Mouse (Mus musculus) C2C12 (cell line): Measurements from ENCODE around the gene Hectd3. TPM values are rescaled to one million over a fixed set of nuclear protein-coding genes. Genes with fewer than 3 reads are reported as not detected.
A peak's percentile ranks its signal among the peaks of the same experiment; 100 is the strongest.

Source experiments
- H3K27me3 ChIP-seq: one replicate; pipeline ENCODE4 v1.6.1; 2011; ENCODE audit not compliant: control insufficient read depth, insufficient read depth, insufficient read length
- H3K36me3 ChIP-seq: one replicate; pipeline ENCODE4 v1.6.1; 2011; ENCODE audit not compliant: control insufficient read depth, insufficient read depth
- H3K4me3 ChIP-seq: one replicate; pipeline ENCODE4 v1.5.1; 2011; ENCODE audit warnings: mild to moderate bottlenecking, control low read depth; ENCODE audit not compliant: poor library complexity, insufficient read depth, severe bottlenecking
- H3K79me2 ChIP-seq: one replicate; pipeline ENCODE4 v1.6.1; 2011; ENCODE audit not compliant: control insufficient read depth, insufficient read depth
- H3K79me3 ChIP-seq: one replicate; pipeline ENCODE4 v1.6.1; 2011; ENCODE audit warnings: low read depth, control low read depth
- H3ac ChIP-seq: one replicate; pipeline ENCODE3; 2011; ENCODE audit warnings: low read depth; ENCODE audit not compliant: control insufficient read depth, insufficient read length
- CEBPB ChIP-seq: IDR thresholded peaks from one replicate; pipeline ENCODE4 v1.6.1; 2011; ENCODE audit warnings: low read depth, mild to moderate bottlenecking, control low read depth, moderate library complexity
- CTCF ChIP-seq: IDR thresholded peaks from one replicate; pipeline ENCODE4 v1.5.1; 2011; ENCODE audit not compliant: control insufficient read depth, insufficient read depth, insufficient read length
- FOSL1 ChIP-seq: IDR thresholded peaks from one replicate; pipeline ENCODE4 v1.8.0; 2011; ENCODE audit warnings: mild to moderate bottlenecking, low read length; ENCODE audit not compliant: poor library complexity, insufficient read depth, severe bottlenecking
- MAX ChIP-seq: IDR thresholded peaks from one replicate; pipeline ENCODE4 v1.6.1; 2011; ENCODE audit warnings: mild to moderate bottlenecking, control low read depth
- MYOD1 ChIP-seq: IDR thresholded peaks from one replicate; pipeline ENCODE4 v1.6.1; 2011; ENCODE audit warnings: low read depth; ENCODE audit not compliant: control insufficient read depth, insufficient read length
- MYOG ChIP-seq: IDR thresholded peaks from one replicate; pipeline ENCODE4 v1.6.1; 2011; ENCODE audit not compliant: control insufficient read depth, insufficient read length; ENCODE audit errors: extremely low read depth
- USF1 ChIP-seq: IDR thresholded peaks from one replicate; pipeline ENCODE4 v1.6.1; 2011; ENCODE audit warnings: low read depth, mild to moderate bottlenecking, control low read depth, moderate library complexity
- polyA plus RNA-seq: library from polyadenylated mRNA; unstranded; fragments of >200 nt; fragmentation: generic; extraction: Trizol; gene quantifications from one replicate; pipeline ENCODE4 v1.2.1, GENCODE M21; 2012; ENCODE audit warnings: missing spikeins

Gene Hectd3
- polyA plus RNA-seq, 1 experiment: 13.3 TPM

DNA sequence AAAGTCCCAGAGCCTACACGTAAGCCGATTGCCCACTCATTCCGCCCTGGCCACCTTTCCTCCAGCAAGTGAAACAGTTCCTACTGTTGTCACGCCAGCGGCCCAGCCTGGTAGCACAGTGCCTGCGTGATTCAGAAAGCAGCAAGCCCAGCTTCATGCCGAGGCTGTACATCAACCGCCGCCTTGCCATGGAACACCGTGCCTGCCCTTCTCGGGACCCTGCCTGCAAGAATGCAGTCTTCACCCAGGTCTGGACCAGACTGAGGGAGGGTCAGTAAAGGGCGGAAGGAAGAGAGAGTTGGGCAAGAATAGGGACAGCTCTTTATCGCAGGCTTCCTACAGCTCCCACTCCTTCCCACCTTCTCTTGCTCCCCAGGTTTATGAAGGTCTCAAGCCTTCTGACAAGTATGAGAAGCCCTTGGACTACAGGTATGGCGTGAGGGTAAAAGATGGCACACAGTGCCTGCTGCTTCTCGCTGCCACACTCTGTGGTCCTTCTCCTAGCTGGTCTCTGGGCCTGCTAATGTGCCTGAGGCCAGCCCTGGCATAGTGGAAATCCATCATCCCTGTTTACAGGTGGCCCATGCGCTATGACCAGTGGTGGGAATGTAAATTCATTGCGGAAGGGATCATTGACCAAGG, 4.5 kb downstream of the Hectd3 start:
- H3K27me3 ChIP-seq: no peaks in the 10 kb centered on the region

DNA sequence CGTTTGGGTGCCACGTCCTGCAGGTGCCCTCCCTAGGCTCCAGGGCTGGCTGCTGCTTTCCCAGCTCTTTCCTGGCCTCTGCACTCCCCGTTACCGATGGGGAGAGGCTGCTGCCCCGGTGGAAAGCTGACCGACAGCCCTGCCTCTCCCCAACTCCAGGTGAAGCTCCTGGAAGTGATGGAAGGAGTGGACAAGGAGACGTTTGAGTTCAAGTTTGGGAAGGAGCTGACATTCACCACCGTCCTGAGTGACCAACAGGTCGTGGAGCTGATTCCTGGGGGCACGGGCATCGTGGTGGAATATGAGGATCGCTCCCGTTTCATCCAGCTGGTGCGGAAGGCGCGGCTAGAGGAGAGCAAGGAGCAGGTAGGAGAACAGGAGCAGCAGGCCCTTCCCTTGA, 6.8 kb downstream of the Hectd3 start:
- H3K36me3 ChIP-seq: peaks cover 11% of the 10 kb centered on the region
- no peak for TF ChIP-seq FOSL1
- TF ChIP-seq CTCF: no peak
- no peak for TF ChIP-seq USF1
- TF ChIP-seq MAX: no peak
- no peak for TF ChIP-seq CEBPB
- TF ChIP-seq MYOD1: no peak
- no peak for TF ChIP-seq MYOG
- no peak overlapping the region for H3K4me3 ChIP-seq
- H3ac ChIP-seq: no peak overlapping the region
- H3K79me3 ChIP-seq: no peaks in the 10 kb centered on the region
- H3K27me3 ChIP-seq: no peaks in the 10 kb centered on the region
- H3K79me2 ChIP-seq: no peaks in the 10 kb centered on the region

More for the DNA sequence above, 4.5 kb downstream of the Hectd3 start:
- no peak overlapping the region for H3ac ChIP-seq
- H3K4me3 ChIP-seq: no peak overlapping the region
- no peaks in the 10 kb centered on the region for H3K79me2 ChIP-seq
- TF ChIP-seq MAX (no peak), CEBPB (no peak), MYOD1 (no peak), USF1 (no peak), MYOG (no peak), FOSL1 (no peak), CTCF (no peak)
- H3K79me3 ChIP-seq: no peaks in the 10 kb centered on the region
- peaks cover 11% of the 10 kb centered on the region for H3K36me3 ChIP-seq

- no peaks in the 10 kb centered on the region for H3K79me3 ChIP-seq
- no peaks in the 10 kb centered on the region for H3K79me2 ChIP-seq
- H3K36me3 ChIP-seq: peaks cover 11% of the 10 kb centered on the region
- peak; percentile 33 for TF ChIP-seq CTCF
- no peak for TF ChIP-seq FOSL1
- no peak for TF ChIP-seq USF1
- TF ChIP-seq MYOG: no peak
- H3K27me3 ChIP-seq: no peaks in the 10 kb centered on the region
- no peak overlapping the region for H3ac ChIP-seq
- no peak overlapping the region for H3K4me3 ChIP-seq
Observed at GRCm38 (mm10) chr4:117002543-117003521, 7.7 kb downstream of the Hectd3 start.

DNA sequence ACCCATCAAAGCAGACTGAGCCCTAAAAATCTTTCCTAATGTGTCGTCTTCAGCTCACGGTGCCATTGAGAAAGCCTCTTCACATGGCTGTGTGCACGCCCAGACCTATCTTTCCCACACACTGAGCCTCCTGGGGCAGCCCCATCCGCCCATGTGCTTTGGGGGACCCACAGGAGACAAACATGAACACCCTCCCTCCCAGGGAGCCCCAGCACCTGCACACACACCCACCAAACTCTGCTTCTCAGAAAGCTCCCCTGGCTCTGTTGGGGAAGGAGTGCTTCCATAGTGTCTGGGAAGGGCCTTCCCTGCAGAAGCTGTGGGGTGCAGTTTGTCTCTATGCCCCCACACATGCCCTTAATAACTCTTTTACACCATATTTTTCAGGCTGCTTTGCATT, 9.5 kb downstream of the Hectd3 start:
- Histone ChIP-seq H3K27me3 (no peaks in the 10 kb centered on the region), H3K4me3 (no peak overlapping the region), H3K79me2 (no peaks in the 10 kb centered on the region), H3K36me3 (peaks cover 11% of the 10 kb centered on the region), H3K79me3 (no peaks in the 10 kb centered on the region), H3ac (no peak overlapping the region)
- TF ChIP-seq MYOG: no peak
- no peak for TF ChIP-seq MYOD1
- TF ChIP-seq USF1: no peak
- no peak for TF ChIP-seq CTCF
- no peak for TF ChIP-seq CEBPB
- no peak for TF ChIP-seq FOSL1
- no peak for TF ChIP-seq MAX

DNA sequence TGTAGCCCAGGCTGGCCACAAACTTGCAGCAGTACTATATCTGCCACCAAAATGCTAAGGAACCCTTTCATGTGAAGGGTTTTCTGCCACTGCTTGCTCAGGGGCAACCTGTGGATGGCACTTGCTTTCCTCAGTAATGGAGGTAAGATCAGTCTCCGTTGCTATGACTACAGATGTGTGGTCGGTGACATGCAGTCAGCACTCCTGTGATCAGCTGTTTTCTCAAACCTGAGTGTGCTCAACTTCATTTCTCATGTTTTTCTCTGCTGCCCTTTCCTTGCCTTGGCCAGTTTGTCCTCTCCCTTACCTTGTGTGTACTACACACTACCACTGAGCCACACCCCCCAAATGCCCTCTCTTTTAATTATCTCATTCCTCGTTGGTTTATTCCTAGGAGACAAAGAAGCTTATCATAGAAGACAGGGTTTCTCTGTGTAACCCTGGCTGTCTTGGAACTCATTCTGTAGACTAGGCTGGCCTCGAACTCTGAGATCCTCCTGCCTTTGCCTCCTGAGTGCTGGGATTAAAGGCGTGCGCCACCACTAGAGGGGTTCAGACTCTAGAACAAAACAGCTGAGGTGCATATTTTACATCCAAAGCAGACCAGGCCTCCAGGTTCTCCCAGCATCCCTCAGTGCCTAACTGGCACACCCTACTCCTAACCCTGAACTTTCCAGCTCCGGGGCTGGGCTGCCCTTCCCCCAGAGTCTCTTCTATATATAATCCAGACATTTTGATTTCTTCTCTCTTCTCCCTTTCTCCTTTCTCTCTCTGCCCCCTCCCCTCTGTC, 10.7 kb downstream of the Hectd3 start:
- H3K4me3 ChIP-seq: no peak overlapping the region
- no peaks in the 10 kb centered on the region for H3K79me2 ChIP-seq
- H3K36me3 ChIP-seq: peaks cover 11% of the 10 kb centered on the region
- no peak for TF ChIP-seq FOSL1
- no peak for TF ChIP-seq MAX
- TF ChIP-seq CEBPB: no peak
- TF ChIP-seq MYOD1: no peak
- TF ChIP-seq USF1: no peak
- no peak for TF ChIP-seq CTCF
- no peak for TF ChIP-seq MYOG
- H3ac ChIP-seq: no peak overlapping the region
- H3K27me3 ChIP-seq: no peaks in the 10 kb centered on the region
- H3K79me3 ChIP-seq: no peaks in the 10 kb centered on the region
